Mouse (Mus musculus): ENCODE data around the gene Ctsd.
A peak's percentile ranks its signal among the peaks of the same experiment; 100 is the strongest.
"Not testable (repeated sequence)": the region's sequence is repeated elsewhere in the genome, so short reads cannot be mapped to it uniquely, and the experiment has no call there.

Ctsd gene

GRCm38 (mm10) chr7:142387419-142388148, at the start of gene Ctsd:
Gene Ctsd, minus strand, starts transcription at chr7:142388038.
- peak; percentile 95 for DNase-seq (ENCODE audit: low spot score)

GRCm38 (mm10) chr7:142437324-142437723, 49.5 kb upstream of the Ctsd start:
- peak; percentile 32 for DNase-seq (ENCODE audit: low spot score)

GRCm38 (mm10) chr7:142435524-142435923, 47.7 kb upstream of the Ctsd start:
- DNase-seq (ENCODE audit: low spot score) = peak; percentile 77

GRCm38 (mm10) chr7:142434137-142434865, 46.5 kb upstream of the Ctsd start, which contains the start of gene Syt8:
Gene Syt8, plus strand, starts transcription at chr7:142434850.
- no peak for DNase-seq (ENCODE audit: low spot score)

- no peak for DNase-seq (ENCODE audit: low spot score)
These were observed 45.8 kb upstream of the Ctsd start for GRCm38 (mm10) chr7:142433623-142434022.

GRCm38 (mm10) chr7:142431106-142431505, 43.3 kb upstream of the Ctsd start:
- no peak for DNase-seq (ENCODE audit: low spot score)

- no peak for DNase-seq (ENCODE audit: low spot score)
These were observed 42.4 kb upstream of the Ctsd start for GRCm38 (mm10) chr7:142430160-142430678.

- DNase-seq (ENCODE audit: low spot score) = peak; percentile 47
These were observed 40.4 kb upstream of the Ctsd start for GRCm38 (mm10) chr7:142428213-142428612.

GRCm38 (mm10) chr7:142425641-142426213, 37.9 kb upstream of the Ctsd start:
- DNase-seq (ENCODE audit: low spot score) = peak; percentile 56

GRCm38 (mm10) chr7:142421826-142422225, 34.0 kb upstream of the Ctsd start:
- DNase-seq (ENCODE audit: low spot score) = no peak

GRCm38 (mm10) chr7:142419887-142420286, 32.0 kb upstream of the Ctsd start:
- peak; percentile 71 for DNase-seq (ENCODE audit: low spot score)

- no peak for DNase-seq (ENCODE audit: low spot score)
These were observed 30.8 kb upstream of the Ctsd start for GRCm38 (mm10) chr7:142418679-142419078.

GRCm38 (mm10) chr7:142418027-142418426, 30.2 kb upstream of the Ctsd start:
- no peak for DNase-seq (ENCODE audit: low spot score)

GRCm38 (mm10) chr7:142416225-142416624, 28.4 kb upstream of the Ctsd start:
- DNase-seq (ENCODE audit: low spot score) = no peak

GRCm38 (mm10) chr7:142415314-142415713, 27.5 kb upstream of the Ctsd start:
- DNase-seq (ENCODE audit: low spot score) = no peak

- no peak for DNase-seq (ENCODE audit: low spot score)
These were observed 25.4 kb upstream of the Ctsd start for GRCm38 (mm10) chr7:142413285-142413684.

- no peak for DNase-seq (ENCODE audit: low spot score)
These were observed 21.8 kb upstream of the Ctsd start for GRCm38 (mm10) chr7:142409603-142410002.

GRCm38 (mm10) chr7:142408686-142409085, 20.8 kb upstream of the Ctsd start:
- DNase-seq (ENCODE audit: low spot score) = no peak

GRCm38 (mm10) chr7:142407935-142408334, 20.1 kb upstream of the Ctsd start:
- no peak for DNase-seq (ENCODE audit: low spot score)

- not testable (repeated sequence) for DNase-seq (ENCODE audit: low spot score)
These were observed 17.3 kb upstream of the Ctsd start for GRCm38 (mm10) chr7:142405134-142405533.

GRCm38 (mm10) chr7:142403591-142403990, 15.8 kb upstream of the Ctsd start:
- no peak for DNase-seq (ENCODE audit: low spot score)

GRCm38 (mm10) chr7:142400750-142401142, 12.9 kb upstream of the Ctsd start:
- no peak for DNase-seq (ENCODE audit: low spot score)

All from MN1 (cell line).